Mouse (Mus musculus) stomach, embryonic 14.5 days (tissue): ENCODE data around the gene Insrr. TPM values are rescaled to one million over a fixed set of nuclear protein-coding genes. Genes with fewer than 3 reads are reported as not detected.
"Not testable (repeated sequence)": the region's sequence is repeated elsewhere in the genome, so short reads cannot be mapped to it uniquely, and the experiment has no call there.

Experiments
- ATAC-seq: fragments of 200-750 bp; cut with Nextera tagmentation; 2 replicates; pipeline ENCODE4 v1.8.0; 2017; ENCODE audit warnings: low read depth, moderate TSS enrichment; ENCODE audit not compliant: insufficient number of reproducible peaks, insufficient read depth, low FRiP score
- H3K27ac ChIP-seq: fragments of 300-500 bp; sonication (generic); 2 replicates; pipeline ENCODE4 v1.5.1; 2014; ENCODE audit warnings: mild to moderate bottlenecking, low read length, moderate library complexity, mixed read lengths
- H3K27me3 ChIP-seq: fragments of 300-500 bp; sonication (generic); 2 replicates; pipeline ENCODE4 v1.6.1; 2014; ENCODE audit warnings: low read length, control low read depth, mixed read lengths; ENCODE audit not compliant: control insufficient read depth, insufficient read depth
- H3K36me3 ChIP-seq: fragments of 300-500 bp; sonication (generic); 2 replicates; pipeline ENCODE4 v1.6.1; 2014; ENCODE audit warnings: mild to moderate bottlenecking, control low read depth, low read length, moderate library complexity, mixed read lengths; ENCODE audit not compliant: control insufficient read depth, insufficient read depth
- H3K4me1 ChIP-seq: fragments of 300-500 bp; sonication (generic); 2 replicates; pipeline ENCODE4 v1.6.1; 2014; ENCODE audit warnings: low read length, control low read depth, mixed read lengths; ENCODE audit not compliant: control insufficient read depth, insufficient read depth
- H3K4me2 ChIP-seq: fragments of 300-500 bp; sonication (generic); replicated peaks from 2 replicates; pipeline ENCODE4 v1.6.1; 2014; ENCODE audit warnings: low read depth, low read length, control low read depth
- H3K4me3 ChIP-seq: fragments of 300-500 bp; sonication (generic); 2 replicates; pipeline ENCODE4 v1.5.1; 2014; ENCODE audit warnings: low read depth, low read length, control low read depth
- H3K9ac ChIP-seq: fragments of 300-500 bp; sonication (generic); replicated peaks from 2 replicates; pipeline ENCODE4 v1.6.1; 2014; ENCODE audit warnings: low read depth, mild to moderate bottlenecking, control low read depth, low read length, moderate library complexity, mixed read lengths
- H3K9me3 ChIP-seq: fragments of 300-500 bp; sonication (generic); 2 replicates; pipeline ENCODE4 v1.6.1; 2016; ENCODE audit warnings: low read depth, low read length, control low read depth; ENCODE audit not compliant: control insufficient read depth
- WGBS: fragments of 180-500 bp; shearing (Covaris S2); extraction: QIAGEN DNeasy Blood & Tissue Kit; methylation state at CpG from one replicate; pipeline ENCODE4 v1.1.7; 2014; 5-methylcytosine and 5-hydroxymethylcytosine counted together
- polyA plus RNA-seq: library from polyadenylated mRNA; unstranded; fragments of >200 nt; fragmentation: Nextera tagmentation; extraction: Ambion mirVana; gene quantifications from 2 replicates; pipeline ENCODE4 v1.2.1, GENCODE M21; 2014

Gene Insrr
- polyA plus RNA-seq, 1 experiment from 2014 or later: 0.20 TPM

DNA sequence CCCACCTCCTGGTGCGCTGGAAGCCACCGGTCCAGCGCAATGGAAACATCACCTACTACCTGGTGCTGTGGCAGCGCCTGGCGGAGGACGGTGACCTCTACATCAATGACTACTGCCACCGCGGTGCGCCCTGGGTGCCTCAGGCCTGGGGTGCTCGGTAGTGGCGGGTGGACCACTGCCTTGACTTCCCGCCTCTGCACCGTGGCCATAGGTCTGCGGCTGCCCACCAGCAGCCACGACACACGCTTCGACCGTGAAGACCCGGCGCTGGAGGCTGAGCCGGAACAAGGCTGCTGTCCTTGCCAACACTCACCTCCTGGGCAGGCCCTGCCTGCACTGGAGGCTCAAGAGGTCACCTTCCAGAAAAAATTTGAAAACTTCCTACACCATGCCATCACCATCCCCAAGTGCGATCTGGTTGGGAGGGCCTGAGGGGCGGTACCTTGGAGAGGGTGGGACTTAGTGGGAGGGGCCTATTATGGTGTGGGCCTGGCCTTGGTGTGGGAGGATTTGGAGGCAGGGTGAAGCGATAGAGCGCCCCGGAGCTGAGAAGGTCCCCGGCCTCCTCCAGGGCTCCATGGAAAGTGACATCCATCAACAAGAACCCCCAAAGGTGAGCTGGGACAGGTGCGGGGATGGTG is 12.7 kb downstream of the Insrr start:
- Histone ChIP-seq H3K36me3 (no peaks in the 10 kb centered on the region), H3K4me2 (peak overlapping the region; percentile 28; the same call in 1 of the 2 replicates), H3K27me3 (peaks cover 37% of the 10 kb centered on the region), H3K4me1 (0 out of 2 replicates have a peak, but pooled peaks cover 3% of the 10 kb centered on the region), H3K27ac (no peak overlapping the region), H3K4me3 (peak overlapping the region; percentile 12; the same call in 1 of the 2 replicates), H3K9ac (no peak overlapping the region), H3K9me3 (no peaks in the 10 kb centered on the region)
- 7% methylated on average over 28 of the region's 28 CpGs for WGBS
- peak; percentile 77 for ATAC-seq

DNA sequence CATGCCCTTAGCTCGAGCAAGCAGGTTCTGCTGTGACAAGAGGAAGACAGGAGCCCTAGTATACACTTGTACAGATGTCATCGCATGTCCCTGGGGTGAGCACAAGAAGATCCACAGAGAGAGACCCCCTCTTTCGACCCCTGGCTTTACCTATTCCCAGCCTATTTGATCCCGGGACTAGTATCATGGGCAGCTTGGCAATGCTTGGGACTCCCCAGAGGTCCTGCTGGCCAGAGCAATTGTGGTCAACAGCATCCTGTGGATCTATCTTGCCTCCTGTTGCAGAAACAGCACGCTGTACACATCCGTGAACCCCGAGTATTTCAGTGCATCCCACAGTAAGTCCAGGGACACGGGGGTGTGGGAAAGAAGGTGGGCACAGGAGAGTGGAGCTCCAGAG is 14.5 kb downstream of the Insrr start:
- ATAC-seq: no peak
- peaks cover 31% of the 10 kb centered on the region for H3K27me3 ChIP-seq

DNA sequence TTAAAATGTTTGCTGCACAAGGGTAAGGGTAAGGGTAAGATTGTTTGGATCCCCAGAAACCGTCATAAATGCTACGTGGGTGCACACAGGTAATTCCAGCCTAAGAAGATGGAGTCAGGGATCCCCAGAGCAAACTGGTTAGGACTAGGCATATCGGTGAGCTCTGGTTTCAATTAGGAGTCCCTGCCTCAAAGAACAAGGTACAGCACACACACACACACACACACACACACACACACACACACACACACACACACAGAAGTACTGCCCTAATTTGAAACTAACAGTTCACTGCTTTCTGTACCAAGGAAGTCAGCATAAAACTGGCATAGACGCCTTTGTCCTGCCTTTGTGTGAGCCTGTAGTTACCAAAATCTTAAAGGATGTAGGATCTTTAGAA is 15.7 kb downstream of the Insrr start:
- no peak for ATAC-seq
- no peaks in the 10 kb centered on the region for H3K36me3 ChIP-seq
- H3K9ac ChIP-seq: no peak overlapping the region
- 0 out of 2 replicates have a peak, but pooled peaks cover 8% of the 10 kb centered on the region for H3K4me1 ChIP-seq
- H3K27me3 ChIP-seq: peaks cover 26% of the 10 kb centered on the region
- H3K4me3 ChIP-seq: no peak overlapping the region
- H3K27ac ChIP-seq: no peak overlapping the region
- no peaks in the 10 kb centered on the region for H3K9me3 ChIP-seq
- 83% methylated on average over 4 of the region's 4 CpGs for WGBS
- no peak overlapping the region for H3K4me2 ChIP-seq

More for the DNA sequence above, 14.5 kb downstream of the Insrr start:
- Histone ChIP-seq H3K4me2 (no peak overlapping the region), H3K9me3 (no peaks in the 10 kb centered on the region), H3K36me3 (no peaks in the 10 kb centered on the region), H3K9ac (no peak overlapping the region), H3K4me3 (no peak overlapping the region), H3K27ac (no peak overlapping the region), H3K4me1 (0 out of 2 replicates have a peak, but pooled peaks cover 4% of the 10 kb centered on the region)
- 85% methylated on average over 8 of the region's 8 CpGs for WGBS

DNA sequence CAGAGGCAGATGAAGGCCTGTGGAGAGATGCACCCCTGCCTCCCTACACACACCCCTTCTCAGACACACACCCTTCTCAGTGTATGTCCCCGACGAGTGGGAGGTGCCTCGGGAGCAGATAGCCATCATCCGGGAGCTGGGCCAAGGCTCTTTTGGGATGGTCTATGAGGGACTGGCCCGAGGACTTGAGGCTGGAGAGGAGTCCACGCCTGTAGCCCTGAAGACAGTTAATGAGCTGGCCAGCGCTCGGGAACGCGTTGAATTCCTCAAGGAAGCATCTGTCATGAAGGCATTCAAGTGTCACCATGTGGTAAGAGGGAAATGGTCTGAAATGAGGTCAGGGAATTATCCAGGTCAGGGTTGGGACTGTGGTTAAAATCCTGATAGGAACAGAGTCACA is 16.1 kb downstream of the Insrr start:
- H3K4me1 ChIP-seq: 0 out of 2 replicates have a peak, but pooled peaks cover 8% of the 10 kb centered on the region
- H3K4me2 ChIP-seq: no peak overlapping the region
- WGBS: 45% methylated on average over 10 of the region's 10 CpGs
- no peak overlapping the region for H3K9ac ChIP-seq
- ATAC-seq: no peak
- H3K27ac ChIP-seq: no peak overlapping the region
- H3K9me3 ChIP-seq: no peaks in the 10 kb centered on the region
- no peaks in the 10 kb centered on the region for H3K36me3 ChIP-seq
- H3K4me3 ChIP-seq: no peak overlapping the region
- peaks cover 26% of the 10 kb centered on the region for H3K27me3 ChIP-seq

DNA sequence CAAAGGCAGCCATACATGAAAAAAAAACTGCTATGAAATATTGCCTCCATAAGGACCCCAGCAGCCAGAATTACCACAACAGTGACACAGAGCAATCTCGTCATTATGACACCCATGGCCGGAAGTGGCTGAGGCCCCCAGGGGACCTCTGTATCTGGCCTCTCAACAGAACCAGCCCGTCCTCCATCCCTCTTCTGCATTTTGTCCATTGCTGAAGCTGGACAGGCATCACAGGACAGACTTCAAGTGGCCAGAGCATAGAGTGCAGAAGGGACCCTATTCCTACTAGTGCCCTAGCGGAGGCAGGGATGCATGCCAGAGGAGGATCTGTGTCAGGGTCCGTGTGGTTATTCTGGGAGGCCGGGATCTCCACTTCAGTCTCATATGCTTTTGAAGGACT is 19.4 kb downstream of the Insrr start:
- Histone ChIP-seq H3K36me3 (no peaks in the 10 kb centered on the region), H3K27me3 (0 out of 2 replicates have a peak, but pooled peaks cover 3% of the 10 kb centered on the region), H3K9ac (no peak overlapping the region), H3K4me3 (no peak overlapping the region), H3K9me3 (no peaks in the 10 kb centered on the region), H3K4me2 (no peak overlapping the region), H3K4me1 (0 out of 2 replicates have a peak, but pooled peaks cover 6% of the 10 kb centered on the region), H3K27ac (no peak overlapping the region)
- ATAC-seq: no peak
- 56% methylated on average over 6 of the region's 6 CpGs for WGBS

DNA sequence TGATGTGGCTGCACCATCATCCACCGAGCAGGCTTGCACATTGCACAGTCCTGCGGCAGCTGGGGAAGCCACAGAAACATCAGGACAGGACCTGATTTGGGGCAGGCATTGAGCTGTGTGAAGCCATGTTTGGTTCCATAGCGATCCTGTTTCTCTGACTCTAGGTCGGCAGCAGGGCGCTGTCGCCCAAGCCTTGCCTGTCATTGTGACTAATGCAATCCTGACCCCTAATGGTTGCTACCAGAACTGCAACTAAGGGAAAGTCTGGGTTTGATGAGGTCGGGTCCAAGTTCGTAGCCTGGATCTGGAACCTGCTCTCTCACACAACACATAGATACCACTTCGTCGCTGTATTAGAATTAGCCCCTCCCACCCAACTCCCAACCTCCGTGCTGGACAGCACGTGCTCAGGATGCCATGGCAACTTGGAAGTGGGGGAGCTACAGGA is 19.9 kb downstream of the Insrr start:
- Histone ChIP-seq H3K4me3 (no peak overlapping the region), H3K9me3 (no peaks in the 10 kb centered on the region), H3K27ac (no peak overlapping the region), H3K4me2 (no peak overlapping the region), H3K27me3 (no peaks in the 10 kb centered on the region), H3K4me1 (0 out of 2 replicates have a peak, but pooled peaks cover 6% of the 10 kb centered on the region), H3K9ac (no peak overlapping the region), H3K36me3 (no peaks in the 10 kb centered on the region)
- WGBS: 3% methylated on average over 12 of the region's 12 CpGs
- 0 out of 2 replicates have a peak, but pooled peaks have one; percentile 11 for ATAC-seq

DNA sequence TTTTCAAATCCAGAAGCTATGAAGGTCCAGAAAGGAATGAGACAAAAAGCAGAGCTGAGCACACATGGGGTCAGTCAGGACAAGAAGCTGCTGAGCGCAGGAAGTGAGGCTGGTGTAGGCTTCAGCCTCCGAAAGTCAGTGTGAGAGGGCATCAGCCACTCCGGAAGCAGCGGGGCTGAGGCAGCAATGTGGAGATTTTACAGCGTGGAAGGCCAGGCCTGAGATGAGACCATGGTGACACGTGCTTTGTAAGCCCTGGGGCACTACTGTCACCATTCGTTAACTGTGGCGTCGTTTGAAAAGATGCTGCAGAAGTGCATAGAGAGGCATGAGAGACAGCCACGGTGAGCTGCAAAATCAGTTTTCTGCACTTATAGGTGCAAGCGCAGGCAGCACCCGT is 21.5 kb downstream of the Insrr start:
- no peak overlapping the region for H3K4me2 ChIP-seq
- 0 out of 2 replicates have a peak, but pooled peaks cover 6% of the 10 kb centered on the region for H3K4me1 ChIP-seq
- H3K27me3 ChIP-seq: no peaks in the 10 kb centered on the region
- H3K4me3 ChIP-seq: no peak overlapping the region
- H3K9me3 ChIP-seq: no peaks in the 10 kb centered on the region
- no peak for ATAC-seq
- no peak overlapping the region for H3K9ac ChIP-seq
- H3K27ac ChIP-seq: no peak overlapping the region
- 67% methylated on average over 12 of the region's 12 CpGs for WGBS
- H3K36me3 ChIP-seq: no peaks in the 10 kb centered on the region

DNA sequence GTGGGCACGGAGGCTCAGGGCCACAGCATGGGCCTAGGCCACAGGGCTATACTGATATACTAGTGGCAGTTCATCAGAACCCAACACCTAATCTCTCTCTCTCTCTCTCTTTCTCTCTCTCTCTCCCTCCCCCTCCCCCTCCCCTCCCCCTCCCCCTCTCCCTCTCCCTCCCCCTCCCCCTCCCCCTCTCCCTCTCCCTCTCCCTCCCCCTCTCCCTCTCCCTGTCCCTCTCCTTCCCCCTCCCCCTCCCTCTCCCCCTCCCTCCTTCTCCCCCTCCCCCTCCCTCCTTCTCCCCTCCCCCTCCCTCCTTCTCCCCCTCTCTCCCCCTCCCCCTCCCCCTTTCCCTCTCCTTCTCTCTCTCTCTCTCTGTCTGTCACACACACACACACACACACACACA is 27.5 kb downstream of the Insrr start, which contains the start of gene Pear1:
Gene Pear1 (minus strand): TSS at position 101 of the 400 bp plus-strand sequence.
- H3K27ac ChIP-seq, ATAC-seq, H3K9me3 ChIP-seq, H3K4me2 ChIP-seq, H3K9ac ChIP-seq, H3K27me3 ChIP-seq, H3K4me3 ChIP-seq, H3K4me1 ChIP-seq, H3K36me3 ChIP-seq: not testable (repeated sequence)
- 89% methylated on average over 1 of the region's 1 CpGs for WGBS
